Mouse (Mus musculus) heart, embryonic 12.5 days (tissue): ENCODE measurements around the gene Cyp3a57. TPM values are rescaled to one million over a fixed set of nuclear protein-coding genes. Genes with fewer than 3 reads are reported as not detected.
"Not testable (repeated sequence)": the region's sequence is repeated elsewhere in the genome, so short reads cannot be mapped to it uniquely, and the experiment has no call there.

ENCODE experiments used
- ATAC-seq: fragments of 200-750 bp; cut with Nextera tagmentation; 2 replicates; pipeline ENCODE4 v1.8.0; 2017; ENCODE audit warnings: moderate TSS enrichment, moderate library complexity; ENCODE audit not compliant: insufficient number of reproducible peaks, low FRiP score
- H3K27ac ChIP-seq: fragments of 300-500 bp; sonication (generic); 2 replicates; pipeline ENCODE4 v1.5.1; 2016; ENCODE audit warnings: mild to moderate bottlenecking, moderate library complexity; ENCODE audit not compliant: poor library complexity, severe bottlenecking
- H3K27me3 ChIP-seq: fragments of 300-500 bp; sonication (generic); replicated peaks from 2 replicates; pipeline ENCODE4 v1.6.1; 2016; ENCODE audit warnings: mild to moderate bottlenecking, moderate library complexity
- H3K36me3 ChIP-seq: fragments of 300-500 bp; sonication (generic); 2 replicates; pipeline ENCODE4 v1.6.1; 2016; ENCODE audit warnings: mild to moderate bottlenecking, moderate library complexity
- H3K4me1 ChIP-seq: fragments of 300-500 bp; sonication (generic); replicated peaks from 2 replicates; pipeline ENCODE4 v1.6.1; 2016; ENCODE audit warnings: mild to moderate bottlenecking
- H3K4me2 ChIP-seq: fragments of 300-500 bp; sonication (generic); 2 replicates; pipeline ENCODE4 v1.6.1; 2016; ENCODE audit warnings: mild to moderate bottlenecking, moderate library complexity
- H3K4me3 ChIP-seq: fragments of 300-500 bp; sonication (generic); 2 replicates; pipeline ENCODE4 v1.5.1; 2016; ENCODE audit warnings: mild to moderate bottlenecking
- H3K9ac ChIP-seq: fragments of 300-500 bp; sonication (generic); 2 replicates; pipeline ENCODE4 v1.6.1; 2016; ENCODE audit warnings: mild to moderate bottlenecking, moderate library complexity
- H3K9me3 ChIP-seq: fragments of 300-500 bp; sonication (generic); replicated peaks from 2 replicates; pipeline ENCODE4 v1.6.1; 2016; ENCODE audit warnings: mild to moderate bottlenecking, moderate library complexity
- WGBS: fragments of 180-500 bp; shearing (Covaris S2); methylation state at CpG from one replicate; pipeline ENCODE4 v1.1.7; 2016; 5-methylcytosine and 5-hydroxymethylcytosine counted together
- polyA plus RNA-seq: library from polyadenylated mRNA; unstranded; fragments of >200 nt; fragmentation: Nextera tagmentation; extraction: Ambion mirVana; gene quantifications from 2 replicates; pipeline ENCODE4 v1.2.1, GENCODE M21; 2016

The Cyp3a57 gene
- not detected in 2 replicates for polyA plus RNA-seq

DNA sequence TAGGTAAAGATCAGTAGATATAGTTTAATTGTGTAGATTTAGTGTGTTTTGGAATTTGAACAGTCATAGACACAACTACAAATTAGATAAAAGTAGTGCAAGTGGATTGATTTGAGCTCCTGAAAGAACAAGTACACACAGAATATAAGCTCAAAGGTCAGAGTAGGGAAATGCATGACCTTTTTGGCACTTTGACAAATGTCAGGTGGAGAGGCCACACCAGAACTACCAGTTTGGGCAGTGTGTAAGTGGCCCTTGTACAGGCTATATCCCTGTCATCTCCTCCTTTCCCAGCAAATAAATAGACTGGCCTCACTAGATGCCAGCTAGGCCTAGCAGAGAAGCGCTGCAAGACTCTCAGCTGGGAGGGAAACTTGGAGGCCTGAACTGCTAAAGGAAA lies at the start of gene Cyp3a57:
Gene Cyp3a57, plus strand, starts transcription at position 339 of the 400 bp plus-strand sequence.
- Histone ChIP-seq H3K4me3 (no peak within 1 kb of the TSS), H3K27ac (no peak within 1 kb of the TSS), H3K27me3 (no peaks in the 10 kb centered on the region), H3K4me2 (no peak within 1 kb of the TSS), H3K9me3 (peaks cover 7% of the 10 kb centered on the region; the same call in 1 of the 2 replicates), H3K9ac (no peak within 1 kb of the TSS), H3K36me3 (no peaks in the 10 kb centered on the region), H3K4me1 (no peaks in the 10 kb centered on the region)
- ATAC-seq, result no peak
- 75% methylated on average over 1 of the region's 1 CpGs for WGBS

DNA sequence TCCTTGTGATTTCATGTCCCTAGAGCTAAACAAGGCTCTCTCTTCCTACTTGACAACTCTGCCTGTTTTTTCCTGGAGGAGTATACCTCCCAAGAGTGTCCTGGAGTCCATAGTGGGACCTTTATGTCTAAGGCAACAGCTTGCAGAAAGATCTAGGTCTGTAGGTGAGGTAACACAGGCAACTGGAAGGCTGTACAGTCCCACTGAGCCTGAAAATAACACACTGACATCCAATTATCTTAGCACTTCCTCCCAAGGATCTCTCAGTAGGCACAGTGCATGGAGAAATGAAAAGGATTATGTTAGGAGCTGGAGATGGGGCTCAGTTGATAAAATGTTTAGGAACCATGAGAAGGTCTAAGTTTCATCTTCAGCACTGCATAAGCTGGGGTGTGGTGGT lies 44.6 kb upstream of the Cyp3a57 start:
- Histone ChIP-seq H3K4me3 (no peak overlapping the region), H3K4me2 (no peak overlapping the region), H3K9me3 (no peaks in the 10 kb centered on the region), H3K9ac (no peak overlapping the region), H3K27me3 (no peaks in the 10 kb centered on the region), H3K4me1 (no peaks in the 10 kb centered on the region), H3K27ac (no peak overlapping the region), H3K36me3 (no peaks in the 10 kb centered on the region)
- ATAC-seq, result no peak

DNA sequence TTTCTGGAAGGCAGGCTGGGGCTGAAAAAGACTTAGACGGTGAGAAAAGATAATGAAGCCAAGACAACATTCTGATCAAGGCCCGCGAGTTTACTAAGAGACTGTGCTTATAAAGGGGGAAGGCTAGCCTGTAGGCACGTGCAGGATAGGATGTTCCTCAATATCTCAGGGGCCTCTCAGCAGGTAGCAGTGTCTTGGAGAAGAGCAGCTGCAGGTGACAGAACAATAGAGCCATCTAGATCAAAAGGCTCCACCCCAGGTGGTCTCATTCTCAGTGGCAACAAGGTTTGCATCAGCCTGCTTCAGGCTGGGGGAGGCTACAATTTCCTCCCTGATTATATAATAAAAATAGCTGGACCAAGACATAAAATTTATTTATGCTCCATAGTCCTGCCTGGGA lies 43.3 kb upstream of the Cyp3a57 start:
- not testable (repeated sequence) for H3K27me3 ChIP-seq, H3K9me3 ChIP-seq, H3K4me3 ChIP-seq, H3K4me2 ChIP-seq, H3K36me3 ChIP-seq, H3K4me1 ChIP-seq, H3K9ac ChIP-seq, H3K27ac ChIP-seq, ATAC-seq
- 73% methylated on average over 4 of the region's 4 CpGs for WGBS

DNA sequence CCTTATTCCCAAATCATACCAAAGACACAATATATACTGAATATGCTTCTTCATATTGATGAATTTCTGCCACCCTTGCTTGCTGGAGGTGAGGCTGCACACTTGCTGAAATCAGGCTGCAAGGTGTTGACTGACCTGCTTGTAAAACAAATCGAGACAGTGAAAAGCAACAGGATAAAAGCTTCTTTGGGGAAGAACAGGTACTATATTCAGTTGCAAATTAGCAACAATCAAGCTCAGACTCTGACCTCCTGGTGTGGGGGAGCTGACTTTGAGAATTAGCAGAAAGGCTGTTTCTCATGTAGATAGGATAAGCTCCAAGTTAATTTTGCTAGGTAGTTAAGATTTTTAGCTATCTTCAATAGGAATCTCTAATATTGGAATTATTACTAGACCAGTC lies 42.7 kb upstream of the Cyp3a57 start:
- H3K9me3 ChIP-seq, result no peaks in the 10 kb centered on the region
- no peak for ATAC-seq
- H3K4me1 ChIP-seq, result no peaks in the 10 kb centered on the region
- WGBS, result 60% methylated on average over 1 of the region's 1 CpGs
- no peak overlapping the region for H3K4me3 ChIP-seq
- H3K4me2 ChIP-seq, result no peak overlapping the region
- no peaks in the 10 kb centered on the region for H3K27me3 ChIP-seq
- H3K9ac ChIP-seq, result no peak overlapping the region
- H3K36me3 ChIP-seq, result no peaks in the 10 kb centered on the region
- H3K27ac ChIP-seq, result no peak overlapping the region

DNA sequence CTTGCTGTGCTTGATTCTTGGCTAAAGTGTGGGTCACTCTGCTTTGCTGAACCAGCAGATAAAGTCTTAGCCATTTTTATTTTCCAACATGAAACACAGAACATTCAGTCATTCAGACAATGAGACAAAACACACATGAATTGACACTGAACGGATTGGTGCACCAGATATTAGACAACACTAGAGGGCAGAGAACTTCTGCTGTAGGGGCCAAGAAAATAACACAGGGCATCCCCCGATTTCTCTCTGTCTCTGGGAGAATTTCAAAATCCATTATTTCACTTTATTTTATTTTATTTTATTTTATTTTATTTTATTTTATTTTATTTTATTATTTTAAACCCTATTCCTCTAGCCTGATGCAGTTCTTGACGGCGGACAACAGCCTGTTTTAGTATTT lies 38.1 kb upstream of the Cyp3a57 start:
- H3K27ac ChIP-seq, H3K4me3 ChIP-seq, ATAC-seq, H3K4me2 ChIP-seq, H3K36me3 ChIP-seq, H3K9me3 ChIP-seq, H3K9ac ChIP-seq, H3K4me1 ChIP-seq, H3K27me3 ChIP-seq: not testable (repeated sequence)
- 85% methylated on average over 4 of the region's 4 CpGs for WGBS

DNA sequence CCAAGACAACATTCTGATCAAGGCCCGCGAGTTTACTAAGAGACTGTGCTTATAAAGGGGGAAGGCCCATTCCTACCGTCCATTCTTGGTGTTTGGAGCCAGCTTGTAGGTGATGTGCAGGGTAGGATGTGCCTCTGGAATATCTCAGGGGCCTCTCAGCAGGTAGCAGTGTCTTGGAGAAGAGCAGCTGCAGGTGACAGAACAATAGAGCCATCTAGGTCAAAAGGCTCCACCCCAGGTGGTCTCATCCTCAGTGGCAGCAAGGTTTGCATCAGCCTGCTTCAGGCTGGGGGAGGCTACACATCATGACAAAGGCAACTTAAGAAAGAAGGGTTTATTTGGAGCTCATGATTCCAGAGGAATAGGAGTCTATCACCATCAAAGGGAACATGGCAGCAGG lies 37.3 kb upstream of the Cyp3a57 start:
- 76% methylated on average over 3 of the region's 3 CpGs for WGBS
- not testable (repeated sequence) for H3K4me2 ChIP-seq, ATAC-seq, H3K4me3 ChIP-seq, H3K4me1 ChIP-seq, H3K9me3 ChIP-seq, H3K9ac ChIP-seq, H3K36me3 ChIP-seq, H3K27me3 ChIP-seq, H3K27ac ChIP-seq

DNA sequence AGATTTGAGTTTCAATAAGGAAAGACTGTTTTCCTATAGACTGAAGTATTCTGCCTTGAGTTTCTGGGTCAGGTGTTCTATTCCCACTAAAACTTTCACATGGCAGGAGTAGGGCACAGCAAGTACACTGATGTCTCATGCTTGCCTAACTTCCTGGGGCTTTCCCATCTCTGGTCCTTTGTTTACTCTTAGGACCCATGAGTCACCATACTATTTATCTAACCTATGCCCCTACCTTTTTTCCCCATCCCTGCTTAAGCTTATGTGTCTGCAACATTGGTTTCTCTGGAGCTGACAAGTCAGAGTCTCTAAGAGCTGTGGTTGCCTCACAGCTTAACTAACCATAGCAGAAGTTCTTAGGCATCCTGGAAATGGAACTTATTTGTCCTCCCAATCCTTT lies 31.2 kb upstream of the Cyp3a57 start:
- Histone ChIP-seq H3K27me3 (no peaks in the 10 kb centered on the region), H3K4me3 (no peak overlapping the region), H3K9me3 (peaks cover 24% of the 10 kb centered on the region), H3K27ac (no peak overlapping the region), H3K9ac (no peak overlapping the region), H3K36me3 (no peaks in the 10 kb centered on the region), H3K4me1 (no peaks in the 10 kb centered on the region), H3K4me2 (no peak overlapping the region)
- ATAC-seq, result no peak

DNA sequence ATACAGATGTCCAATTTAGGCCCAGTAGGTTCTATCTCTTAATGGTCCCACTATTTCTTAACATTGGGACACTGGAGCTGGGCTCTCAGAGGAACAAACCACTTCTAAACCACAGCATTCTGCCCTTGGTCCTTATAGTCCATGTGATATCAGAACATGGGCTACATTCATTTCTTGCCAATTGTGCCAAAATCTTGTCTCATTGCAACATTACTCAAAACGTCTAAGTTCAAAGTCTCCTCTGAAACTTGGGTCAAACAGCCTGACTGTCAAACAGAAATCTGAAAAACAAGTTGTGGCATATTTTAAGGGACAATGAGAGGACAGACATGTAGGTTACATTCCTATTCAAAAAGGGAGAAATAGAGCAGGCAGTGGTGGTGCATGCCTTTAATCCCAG lies 27.9 kb upstream of the Cyp3a57 start:
- peaks cover 22% of the 10 kb centered on the region for H3K9me3 ChIP-seq
- no peak overlapping the region for H3K4me3 ChIP-seq
- H3K27me3 ChIP-seq, result no peaks in the 10 kb centered on the region
- WGBS, result 77% methylated on average over 1 of the region's 1 CpGs
- H3K4me2 ChIP-seq, result no peak overlapping the region
- no peaks in the 10 kb centered on the region for H3K4me1 ChIP-seq
- ATAC-seq, result no peak
- H3K27ac ChIP-seq, result no peak overlapping the region
- H3K36me3 ChIP-seq, result no peaks in the 10 kb centered on the region
- H3K9ac ChIP-seq, result no peak overlapping the region

DNA sequence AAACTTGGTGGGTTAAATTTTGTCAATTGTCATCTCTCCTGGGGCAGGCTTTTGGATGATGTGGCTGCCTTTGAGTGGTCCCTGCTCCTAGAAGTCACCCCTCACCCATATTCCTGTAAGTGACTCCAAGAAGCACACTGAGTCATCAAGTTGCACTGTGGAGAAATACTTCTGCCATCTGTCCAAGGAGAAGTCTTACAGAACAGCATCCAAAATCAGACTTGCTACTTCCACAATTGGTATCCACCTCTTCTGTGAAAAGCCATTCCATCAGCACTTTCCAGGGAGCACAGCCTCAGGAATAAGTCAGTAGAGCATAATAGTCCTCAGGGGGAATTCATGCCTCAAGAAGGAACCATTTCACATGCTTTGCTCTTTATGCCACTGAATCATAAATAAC lies 6.3 kb upstream of the Cyp3a57 start:
- H3K4me3 ChIP-seq, ATAC-seq, H3K4me1 ChIP-seq, H3K9me3 ChIP-seq, H3K36me3 ChIP-seq, H3K9ac ChIP-seq, H3K27me3 ChIP-seq, H3K4me2 ChIP-seq, H3K27ac ChIP-seq: not testable (repeated sequence)

DNA sequence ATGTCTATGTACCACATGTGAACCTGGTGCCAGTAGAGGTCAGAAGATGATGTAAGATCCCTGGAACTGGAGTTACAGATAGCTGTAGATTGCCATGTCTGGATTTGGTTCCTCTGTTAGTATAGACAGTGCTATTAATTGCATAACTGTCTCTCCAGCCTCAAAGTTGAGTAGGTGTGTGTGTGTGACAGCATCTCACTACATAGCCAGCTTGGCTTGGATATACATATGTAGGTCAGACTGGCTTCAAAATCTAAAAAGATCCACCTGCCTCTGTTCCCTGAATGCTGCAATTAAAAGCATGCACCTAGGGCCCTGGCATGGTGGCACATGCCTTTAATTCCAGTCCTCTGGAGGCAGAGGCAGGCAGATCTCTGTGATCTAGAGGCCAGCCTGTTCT lies 4.6 kb downstream of the Cyp3a57 start:
- no peaks in the 10 kb centered on the region for H3K36me3 ChIP-seq
- no peaks in the 10 kb centered on the region for H3K27me3 ChIP-seq
- peaks cover 10% of the 10 kb centered on the region; the same call in 1 of the 2 replicates for H3K9me3 ChIP-seq
- H3K4me1 ChIP-seq, result no peaks in the 10 kb centered on the region
- ATAC-seq, result no peak
- H3K4me2 ChIP-seq, result no peak overlapping the region
- no peak overlapping the region for H3K9ac ChIP-seq
- no peak overlapping the region for H3K27ac ChIP-seq
- no peak overlapping the region for H3K4me3 ChIP-seq

DNA sequence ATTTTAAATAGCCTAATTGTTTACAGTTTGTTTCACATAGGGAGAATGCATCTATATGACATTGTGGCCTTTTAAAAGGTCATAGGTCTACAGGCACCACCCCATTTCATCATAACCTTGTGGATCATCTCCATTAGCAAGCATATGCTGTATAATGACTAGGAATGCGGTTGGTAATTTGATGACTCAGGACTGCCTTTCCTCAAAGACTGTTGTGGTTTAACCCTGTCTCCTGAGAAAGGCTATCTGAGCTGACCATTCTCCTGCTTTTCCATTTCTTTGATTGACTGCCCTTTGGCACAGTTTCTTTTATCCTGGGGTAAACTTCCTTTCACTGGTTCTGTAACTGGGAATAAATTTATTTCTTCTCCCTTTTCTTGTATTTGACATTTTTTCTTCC lies 8.0 kb downstream of the Cyp3a57 start:
- ATAC-seq, result no peak
- H3K27ac ChIP-seq, result no peak overlapping the region
- H3K9ac ChIP-seq, result no peak overlapping the region
- WGBS, result 61% methylated on average over 1 of the region's 1 CpGs
- peaks cover 6% of the 10 kb centered on the region; the same call in 1 of the 2 replicates for H3K9me3 ChIP-seq
- H3K4me2 ChIP-seq, result no peak overlapping the region
- no peaks in the 10 kb centered on the region for H3K27me3 ChIP-seq
- H3K4me1 ChIP-seq, result no peaks in the 10 kb centered on the region
- no peaks in the 10 kb centered on the region for H3K36me3 ChIP-seq
- no peak overlapping the region for H3K4me3 ChIP-seq

DNA sequence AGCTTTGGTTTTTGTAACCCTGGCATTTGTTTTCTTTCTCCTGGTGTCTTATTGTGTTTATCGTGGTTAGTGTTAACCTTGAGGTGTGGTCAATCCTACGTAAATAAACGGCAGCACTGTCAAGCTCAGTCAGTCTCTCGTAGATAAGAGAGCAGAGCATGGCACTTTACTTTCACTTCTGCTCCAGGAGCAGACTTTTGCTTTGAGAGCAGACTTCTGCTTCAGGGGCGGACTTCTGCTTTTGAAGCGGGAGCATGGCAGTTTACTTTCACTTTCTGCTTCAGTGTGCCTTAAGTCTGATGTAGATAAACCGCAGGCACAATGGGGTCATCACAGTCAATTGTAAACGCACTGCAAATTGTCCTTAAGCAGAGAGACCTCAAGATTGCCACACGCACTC lies 70.3 kb downstream of the Cyp3a57 start:
- 78% methylated on average over 9 of the region's 9 CpGs for WGBS
- H3K9me3 ChIP-seq, result peaks cover 48% of the 10 kb centered on the region
- ATAC-seq, H3K36me3 ChIP-seq, H3K4me3 ChIP-seq, H3K27me3 ChIP-seq, H3K9ac ChIP-seq, H3K4me2 ChIP-seq, H3K4me1 ChIP-seq, H3K27ac ChIP-seq: not testable (repeated sequence)
